Mouse (Mus musculus) urinary bladder, postnatal 36 days (tissue): Measurements from ENCODE around the gene Aprt.

Experiments
- DNase-seq, 2 experiments: peaks; one replicate each; pipeline ENCODE4 v3.0.0; 2022; ENCODE audit warnings: low spot score in 2 of 2, mixed read lengths in 1 of 2

Aprt gene

GRCm38 (mm10) chr8:122537033-122537432 is 39.7 kb downstream of the Aprt start:
- peak; percentile 68 to 80 for DNase-seq

- DNase-seq, result no peak
These were observed 45.4 kb downstream of the Aprt start for GRCm38 (mm10) chr8:122531312-122531711.

- no peak for DNase-seq
These were observed 47.5 kb downstream of the Aprt start for GRCm38 (mm10) chr8:122529159-122529558.

GRCm38 (mm10) chr8:122527937-122528336 is 48.8 kb downstream of the Aprt start:
- no peak for DNase-seq

GRCm38 (mm10) chr8:122526526-122527170 is 50.1 kb downstream of the Aprt start:
- DNase-seq, result no peak

- DNase-seq, result no peak
These were observed 50.6 kb downstream of the Aprt start for GRCm38 (mm10) chr8:122526084-122526483.

GRCm38 (mm10) chr8:122525004-122525403 is 51.7 kb downstream of the Aprt start:
- DNase-seq, result no peak
